Comparison of ENCODE assay signal across 19 mouse cellular contexts in the genomic region with DNA sequence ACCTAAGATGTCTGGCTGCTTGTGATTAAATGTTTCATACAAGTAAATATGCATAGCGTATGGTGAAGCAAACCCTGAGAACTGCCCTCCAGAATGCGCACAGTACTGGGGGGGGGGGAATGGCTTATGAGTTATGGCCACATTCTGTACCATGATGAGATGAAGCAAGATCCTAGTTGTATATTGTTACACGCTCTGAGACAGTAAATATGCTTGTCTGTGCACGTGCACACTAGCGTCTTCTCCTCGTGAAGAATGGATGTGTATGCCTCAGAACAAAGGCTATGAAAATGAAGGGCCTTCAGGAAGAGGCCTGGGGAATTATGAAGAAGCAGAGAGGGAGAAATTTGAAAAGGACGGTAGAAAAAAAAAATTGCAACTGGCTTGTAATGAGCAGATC.
"Had no signal": no experiment of that assay in that cellular context is flagged by ENCODE, and none has a peak within 500 bp of the region (broad histone marks: within the 10 kb centered on the region; RNA-seq: fewer than 3 reads in every experiment).

No protein-coding gene starts in this region.

- H3K9ac ChIP-seq: liver, embryonic 12.5 days; liver, embryonic 14.5 days; lung, embryonic 14.5 days; midbrain, embryonic 13.5 days; midbrain, embryonic 15.5 days; neural tube, embryonic 12.5 days had no signal

- H3K36me3 ChIP-seq: liver, embryonic 12.5 days; midbrain, embryonic 10.5 days; midbrain, embryonic 13.5 days; midbrain, embryonic 15.5 days; neural tube, embryonic 12.5 days had no signal

- H3K9me3 ChIP-seq: liver, embryonic 12.5 days; midbrain, embryonic 10.5 days; midbrain, embryonic 13.5 days; midbrain, embryonic 15.5 days; neural tube, embryonic 12.5 days had no signal

- H3K27me3 ChIP-seq: liver, embryonic 12.5 days; midbrain, embryonic 13.5 days; midbrain, embryonic 15.5 days; neural tube, embryonic 12.5 days had no signal

- ATAC-seq: liver, embryonic 12.5 days; midbrain, embryonic 13.5 days; midbrain, embryonic 15.5 days had no signal

- H3K4me3 ChIP-seq: liver, embryonic 12.5 days; midbrain, embryonic 10.5 days; midbrain, embryonic 13.5 days; midbrain, embryonic 15.5 days; myocyte; neural tube, embryonic 12.5 days had no signal

- DNase-seq: lung, adult 18-20 months; lung, embryonic 14.5 days; lung, postnatal 10 days; lung, postnatal 4 days; retina, postnatal 1 day; right cerebral cortex, adult 18-20 months; right cerebral cortex, postnatal 25 days; right cerebral cortex, postnatal 4 days; spleen, adult 18-20 months; thymus, adult 18-20 months; thymus, postnatal 14 days; thymus, postnatal 36 days had no signal

- H3K27ac ChIP-seq: liver, embryonic 12.5 days; liver, embryonic 14.5 days; midbrain, embryonic 10.5 days; midbrain, embryonic 13.5 days; midbrain, embryonic 15.5 days; neural tube, embryonic 12.5 days had no signal

- H3K4me1 ChIP-seq: liver, embryonic 12.5 days; midbrain, embryonic 10.5 days; midbrain, embryonic 13.5 days; midbrain, embryonic 15.5 days; neural tube, embryonic 12.5 days had no signal

- H3K4me2 ChIP-seq: liver, embryonic 12.5 days; lung, embryonic 14.5 days; midbrain, embryonic 13.5 days; midbrain, embryonic 15.5 days; neural tube, embryonic 12.5 days had no signal
